Mouse (Mus musculus) thymus, postnatal 36 days (tissue): ENCODE measurements around the gene Tns2.
"Not testable (repeated sequence)": the region's sequence is repeated elsewhere in the genome, so short reads cannot be mapped to it uniquely, and the experiment has no call there.

Experiments
- DNase-seq, 2 experiments: peaks; one replicate each; pipeline ENCODE4 v3.0.0; 2022; ENCODE audit warnings: mixed read lengths in 2 of 2

Gene Tns2

DNA sequence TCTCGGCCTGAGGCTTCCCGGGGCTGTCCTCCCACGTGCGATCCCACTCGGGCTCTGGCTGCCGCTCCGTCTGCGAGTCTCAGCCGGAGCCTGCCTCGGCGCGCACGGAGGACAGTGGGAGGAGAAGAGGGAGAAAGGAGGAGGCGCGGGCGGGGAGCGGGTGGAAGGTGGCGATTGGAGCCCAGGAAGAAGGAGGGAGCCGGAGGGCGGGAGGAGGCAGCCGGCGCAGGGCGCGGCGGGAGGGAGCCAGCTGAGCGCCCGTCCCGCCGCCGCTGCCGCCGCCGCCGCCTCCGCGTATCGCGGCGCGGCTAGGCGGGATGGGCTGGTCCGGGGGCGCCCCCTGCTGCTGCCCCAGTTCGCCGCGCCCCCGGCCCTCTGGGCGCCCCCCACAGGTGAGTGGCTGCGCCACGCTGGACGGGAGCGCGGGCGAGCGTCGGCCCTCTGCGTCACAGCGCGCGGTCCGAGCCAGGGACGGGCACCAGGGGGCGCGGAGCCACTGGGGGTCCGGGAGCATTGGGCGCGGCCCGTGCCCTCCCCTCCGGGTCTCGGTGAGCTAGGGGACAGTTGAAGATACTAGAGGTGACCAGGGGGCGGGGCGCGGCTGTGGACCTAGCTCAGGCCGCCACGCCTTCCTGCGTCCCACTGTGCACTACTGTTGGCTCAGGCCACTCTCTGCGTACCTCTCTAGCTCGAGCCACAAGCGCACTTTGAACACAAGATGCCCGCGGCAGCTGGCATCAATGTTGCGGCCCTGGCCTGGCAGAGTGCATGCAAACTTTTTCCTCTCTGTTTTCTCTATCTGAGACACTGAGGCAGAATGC is at the start of gene Tns2:
Gene Tns2 (plus strand): TSS at position 253 of the 821 bp plus-strand sequence.
- DNase-seq: peak; percentile 72 to 74

DNA sequence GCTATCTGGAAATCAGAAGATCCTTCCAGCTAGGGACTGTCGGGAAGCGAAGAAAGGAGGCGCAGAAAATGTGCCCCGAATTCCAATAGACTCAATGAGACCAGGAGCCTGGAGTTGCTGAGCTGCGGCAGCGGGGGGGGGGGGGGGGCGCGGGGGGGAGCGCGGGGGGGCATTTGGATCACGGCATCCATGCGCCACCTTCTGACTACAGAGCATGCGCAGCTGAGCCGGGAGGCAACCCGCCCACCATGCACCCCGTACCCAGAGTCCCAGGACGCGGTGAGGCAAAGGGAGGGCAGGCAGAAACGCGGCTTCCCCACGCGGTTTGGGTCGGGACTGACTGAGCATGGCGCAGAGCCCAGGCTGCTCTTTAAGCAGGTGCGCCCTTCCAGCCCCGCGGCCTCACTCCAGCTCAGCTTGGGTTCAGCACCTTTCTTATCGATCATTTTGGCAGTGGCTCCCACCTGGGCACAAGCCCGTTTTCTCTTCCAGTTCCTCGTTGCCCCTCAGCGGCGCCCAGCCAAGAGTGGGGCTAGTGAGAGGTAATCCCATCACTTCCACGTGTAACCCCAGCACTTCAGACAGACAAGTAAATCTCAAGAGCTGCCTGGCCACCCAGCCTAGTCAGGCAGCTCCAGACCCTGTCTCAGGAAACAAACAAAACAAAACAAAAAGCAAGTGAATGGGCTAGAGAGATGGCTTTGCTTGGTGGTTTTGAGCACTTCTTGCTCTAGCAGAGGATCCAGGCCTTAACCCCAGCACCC is 48.1 kb upstream of the Tns2 start:
- DNase-seq: peak; percentile 40 to 58

DNA sequence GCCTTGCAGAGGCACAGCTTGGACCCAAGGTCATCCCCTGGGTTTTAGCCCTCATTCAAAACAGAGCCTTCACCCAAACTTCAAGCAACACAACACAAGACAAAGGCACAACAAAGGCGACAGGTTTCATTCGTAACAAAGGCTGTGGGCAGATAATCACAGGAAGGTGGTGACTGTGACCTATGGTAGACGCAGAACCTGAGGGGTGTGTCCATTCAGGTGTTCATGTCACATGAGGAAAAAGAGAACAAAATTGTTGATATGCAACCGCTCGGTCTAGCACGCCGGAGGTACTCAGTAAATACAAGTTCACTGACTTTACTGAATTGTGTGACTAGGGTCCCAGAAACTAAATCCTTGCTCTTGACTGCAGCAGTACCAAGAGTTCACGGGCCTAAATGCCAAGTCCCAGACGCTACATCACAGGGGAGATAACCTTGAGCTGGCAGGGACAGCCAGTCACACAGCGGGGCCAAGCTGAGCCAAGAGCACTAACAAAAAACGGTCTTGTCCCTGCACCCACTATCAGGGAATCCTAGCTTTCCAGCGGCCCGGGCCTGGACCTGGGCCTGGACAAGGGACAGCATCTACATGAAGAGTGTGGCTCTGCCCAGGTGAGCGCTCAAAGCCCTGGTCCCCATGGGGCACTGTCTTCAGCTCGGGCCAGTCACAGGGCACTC is 43.6 kb upstream of the Tns2 start:
- DNase-seq: no peak

DNA sequence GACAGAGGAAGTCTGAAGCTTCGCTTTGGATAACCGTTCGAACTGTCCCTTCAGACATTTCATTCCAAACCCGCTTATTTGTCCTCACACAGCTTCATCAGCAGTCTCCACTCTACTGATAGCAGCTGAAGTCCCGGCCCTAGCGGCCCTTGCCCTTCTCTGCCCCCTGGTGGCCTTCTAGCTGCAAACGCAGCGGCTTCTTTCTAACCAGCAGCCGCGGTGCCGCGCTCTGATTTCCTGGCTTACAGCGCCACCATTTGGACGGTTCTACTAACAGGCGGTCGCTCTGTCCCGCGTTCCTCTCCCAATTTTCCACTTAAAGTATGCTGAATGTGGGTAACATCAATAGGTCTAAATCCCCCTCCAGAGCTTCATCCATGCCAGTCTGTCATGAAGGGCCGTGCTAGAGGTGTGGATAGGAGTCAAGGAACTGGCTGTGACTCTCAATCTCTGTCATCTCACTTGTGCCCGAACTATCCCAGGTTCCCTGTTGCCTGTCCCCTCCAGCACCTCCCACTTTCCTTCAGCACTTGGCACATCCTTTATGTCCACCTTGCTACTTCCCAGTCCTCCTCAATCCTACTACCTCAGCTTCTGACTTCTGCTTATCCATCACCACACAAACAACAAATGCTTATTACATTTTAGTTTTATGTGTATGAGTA is 34.4 kb upstream of the Tns2 start:
- DNase-seq: peak; percentile 86 to 89

DNA sequence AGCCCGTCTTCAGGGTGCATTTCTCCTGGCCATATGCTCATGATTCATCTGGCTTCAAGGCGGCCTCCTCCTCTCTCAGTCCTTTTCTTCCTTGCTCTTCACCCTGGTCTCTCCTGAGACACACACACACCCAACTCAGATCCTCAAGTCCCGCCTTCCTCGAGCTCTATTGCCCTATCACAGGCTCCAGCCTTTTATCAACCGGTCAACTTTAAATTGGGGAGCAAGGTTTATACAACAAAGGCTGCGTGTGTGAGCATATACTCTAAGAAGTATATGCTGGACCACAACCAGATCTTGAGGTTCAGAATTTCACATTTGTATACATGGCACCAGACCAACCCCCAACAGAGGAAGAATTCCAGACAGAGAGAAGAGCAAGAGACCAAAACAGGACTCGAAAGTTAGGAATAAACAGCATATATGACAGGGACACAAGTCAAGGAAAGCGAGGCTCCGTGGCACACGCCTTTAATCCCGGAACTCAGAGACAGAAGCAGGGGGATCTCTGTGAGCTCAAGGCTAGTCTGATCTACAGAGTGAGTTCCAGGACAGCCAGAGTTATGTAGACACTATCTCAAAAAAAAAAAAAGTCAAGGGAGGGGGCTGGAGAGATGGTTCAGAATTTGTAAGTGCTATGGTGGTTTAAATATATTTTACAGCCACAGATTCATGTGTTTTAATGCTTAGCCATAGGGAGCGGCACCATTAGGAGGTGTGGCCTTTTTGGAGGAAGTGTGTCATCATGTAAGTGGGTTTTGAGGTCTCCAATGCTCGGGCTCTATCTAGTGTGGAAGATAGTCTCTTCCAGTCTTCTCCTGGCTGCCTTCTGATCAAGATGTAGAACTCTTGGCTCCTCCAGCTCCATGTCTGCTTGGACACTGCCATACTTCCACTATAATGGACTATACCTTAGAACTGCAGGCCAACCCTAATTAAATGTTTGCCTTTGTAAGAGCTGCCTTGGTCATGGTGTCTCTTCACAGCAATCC is 29.4 kb upstream of the Tns2 start:
- DNase-seq: no peak

DNA sequence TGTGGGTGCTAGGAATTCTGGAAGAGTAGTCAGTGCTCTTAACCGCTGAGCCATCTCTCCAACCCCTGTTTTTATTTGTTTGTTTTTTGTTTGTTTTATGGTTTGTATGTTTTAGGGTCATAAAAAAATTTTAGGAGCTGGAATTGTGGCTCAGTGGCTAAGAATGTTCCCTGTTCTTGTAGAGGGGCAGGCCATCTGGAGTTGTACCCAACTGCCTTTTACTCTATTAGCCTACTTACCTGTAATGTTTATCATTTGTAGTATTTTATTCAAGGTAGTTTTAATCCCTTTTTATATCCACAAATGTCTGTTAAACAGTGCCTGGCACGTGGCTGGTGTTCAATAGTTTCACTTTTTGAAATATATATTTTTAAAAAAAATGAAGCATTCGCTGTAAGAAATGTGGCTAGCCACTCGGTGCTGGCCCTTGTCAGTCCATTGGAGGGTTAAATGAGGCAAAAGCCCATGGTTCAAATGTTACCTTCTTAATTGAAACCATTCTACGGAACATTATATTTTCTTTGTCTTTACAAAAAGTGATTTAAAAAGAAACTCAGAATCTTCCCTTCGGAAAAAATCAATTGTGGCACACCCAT is 27.2 kb upstream of the Tns2 start:
- DNase-seq: no peak

DNA sequence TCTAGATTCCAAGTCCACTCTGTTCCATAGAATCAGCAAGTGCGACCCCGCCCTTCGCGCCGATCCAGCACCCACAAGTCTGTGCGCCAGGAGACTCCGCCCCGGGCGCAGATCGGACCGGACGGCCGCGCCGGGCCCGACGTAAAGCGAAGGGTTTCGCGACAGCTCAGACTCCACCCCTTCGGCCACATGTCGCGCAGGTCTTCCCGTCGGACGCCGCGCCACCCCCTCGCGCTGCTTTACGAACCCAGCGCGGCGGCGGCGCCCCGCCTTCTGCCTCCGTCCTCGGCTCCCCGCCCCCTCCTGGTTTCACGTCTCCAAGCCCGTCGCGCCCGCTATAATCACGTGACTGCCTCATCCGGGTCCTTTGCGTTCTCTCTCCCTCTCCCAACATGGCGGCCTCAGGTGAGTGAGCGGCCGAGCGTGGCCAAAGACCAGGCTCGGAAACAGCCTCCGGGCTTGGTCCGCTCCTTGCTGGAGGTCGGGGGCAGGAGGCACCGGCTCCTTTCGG is 26.6 kb upstream of the Tns2 start, which contains the start of gene Eif4b:
Gene Eif4b (plus strand): TSS at position 215 of the 511 bp plus-strand sequence.
- peak; percentile 98 to 99 for DNase-seq

DNA sequence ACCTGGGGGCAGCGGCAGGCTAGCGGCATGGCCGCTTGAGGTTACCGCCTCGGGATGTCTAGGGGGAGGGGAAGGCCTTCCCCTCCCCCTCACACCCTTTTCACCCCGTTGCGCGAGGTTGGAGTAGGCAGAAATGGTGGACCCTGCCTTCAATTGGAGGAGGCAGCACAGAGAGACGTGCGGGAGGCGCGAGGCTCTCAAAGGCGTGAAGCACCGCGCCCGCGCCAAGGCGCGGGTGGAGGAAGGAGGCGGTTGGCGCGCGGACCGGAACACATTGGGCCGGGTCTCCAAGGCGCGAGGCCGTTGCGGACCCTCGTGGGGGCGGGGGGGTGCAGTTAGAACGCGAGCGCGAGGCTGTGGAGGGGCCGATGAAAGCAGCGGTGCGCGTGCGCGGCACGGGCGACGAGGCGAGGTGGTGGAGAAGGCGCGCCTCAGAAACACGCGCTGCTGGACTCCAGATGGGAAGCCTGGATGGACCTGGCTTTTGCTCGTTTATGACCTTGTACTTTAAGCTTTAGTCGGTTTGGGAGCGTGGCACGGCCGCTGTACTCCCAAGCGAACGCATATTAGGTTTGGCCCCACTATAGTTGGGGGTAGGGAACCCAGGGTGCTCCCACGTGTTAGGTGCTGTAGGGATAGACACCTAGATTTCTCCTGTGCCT is 26.0 kb upstream of the Tns2 start:
- DNase-seq: peak; percentile 63 to 79

DNA sequence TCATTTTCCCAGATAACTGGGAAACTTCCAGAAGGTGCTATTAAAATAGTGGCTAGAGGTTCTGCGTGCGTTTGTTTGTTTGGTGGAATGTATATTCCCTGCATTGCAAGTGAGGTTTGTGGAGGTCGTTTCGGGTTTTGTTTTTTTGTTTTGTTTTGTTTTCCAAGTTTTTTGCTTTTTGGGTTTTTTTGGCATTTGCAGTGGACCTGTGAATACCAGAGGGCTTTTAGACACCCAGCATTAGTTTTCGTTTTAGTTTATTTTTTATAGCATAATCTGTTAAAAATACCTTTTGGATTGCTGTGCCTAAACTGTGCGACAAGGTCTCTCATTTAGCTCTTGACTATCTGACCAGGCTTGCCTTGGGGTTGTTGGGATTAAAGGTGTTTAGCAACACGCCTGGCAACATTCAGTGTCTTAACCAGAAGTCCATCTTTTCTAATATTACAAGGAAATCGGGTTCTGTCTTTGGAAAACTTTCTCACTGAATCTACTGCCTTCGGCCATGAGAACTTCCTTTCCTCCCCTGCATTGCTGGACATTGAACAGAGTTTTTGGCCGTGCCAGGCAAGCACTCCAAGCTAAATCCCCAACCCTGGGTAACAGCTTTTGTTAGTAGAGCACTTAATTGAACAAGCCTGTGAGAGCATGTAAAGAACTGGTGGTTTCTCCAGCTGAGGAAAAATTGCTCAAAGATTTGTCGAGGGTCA is 25.2 kb upstream of the Tns2 start:
- DNase-seq: no peak

DNA sequence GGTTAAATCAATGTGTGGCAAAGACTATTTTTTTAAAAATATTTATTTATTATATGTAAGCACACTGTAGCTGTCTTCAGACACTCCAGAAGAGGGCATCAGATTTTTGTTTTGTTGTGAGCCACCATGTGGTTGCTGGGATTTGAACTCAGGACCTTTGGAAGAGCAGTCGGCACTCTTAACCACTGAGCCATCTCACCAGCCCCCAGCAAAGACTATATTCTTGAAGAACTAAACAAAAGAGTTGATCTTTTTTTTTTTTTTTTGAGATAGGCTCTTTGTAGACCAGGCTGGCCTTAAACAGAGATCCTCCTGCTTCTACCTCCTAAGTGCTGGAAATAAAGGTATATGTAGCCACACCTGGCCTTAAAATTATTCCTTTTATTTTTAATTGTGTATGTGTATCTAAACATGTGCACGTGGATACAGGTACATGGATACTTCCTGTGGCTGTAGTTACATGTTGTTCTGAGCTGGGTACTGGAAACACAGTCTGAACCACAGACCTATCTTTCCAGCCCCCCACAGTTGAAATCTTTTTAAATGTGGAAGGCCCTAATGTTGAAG is 23.0 kb upstream of the Tns2 start:
- DNase-seq: no peak

DNA sequence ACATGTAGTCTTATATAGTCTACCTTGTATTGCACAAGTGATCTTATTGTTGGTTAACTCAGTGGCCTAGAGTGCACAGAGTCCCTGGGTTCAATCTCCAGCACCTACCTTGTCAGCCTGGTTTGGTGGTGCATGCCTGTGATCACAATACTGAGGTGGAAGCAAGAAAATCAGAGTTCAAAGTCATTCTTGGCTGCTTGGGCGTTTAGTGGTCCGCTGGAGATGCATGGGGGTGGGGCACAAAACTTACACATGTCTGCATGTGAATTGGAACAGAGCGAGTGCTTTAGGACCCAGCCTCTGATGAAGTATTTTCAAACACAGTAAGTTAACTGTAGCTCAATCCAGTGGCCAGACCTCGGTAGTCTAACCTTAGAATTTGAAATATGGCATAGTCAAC is 21.0 kb upstream of the Tns2 start:
- no peak for DNase-seq

DNA sequence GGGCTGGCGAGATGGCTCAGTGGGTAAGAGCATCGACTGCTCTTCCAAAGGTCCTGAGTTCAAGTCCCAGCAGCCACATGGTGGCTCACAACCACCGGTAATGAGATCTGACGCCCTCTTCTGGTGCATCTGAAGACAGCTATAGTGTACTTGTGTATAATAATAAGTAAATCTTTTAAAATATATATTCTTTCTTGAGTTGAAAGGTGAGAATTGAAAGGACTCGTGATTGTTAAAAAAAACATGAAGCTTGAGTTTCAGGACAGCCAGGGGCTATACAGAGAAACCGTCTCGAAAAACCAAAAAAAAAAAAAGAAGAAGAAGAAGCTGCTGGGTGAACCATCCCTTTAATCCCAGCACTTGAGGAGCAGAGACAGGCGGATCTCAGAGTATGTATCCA is 20.3 kb upstream of the Tns2 start:
- DNase-seq: not testable (repeated sequence)

DNA sequence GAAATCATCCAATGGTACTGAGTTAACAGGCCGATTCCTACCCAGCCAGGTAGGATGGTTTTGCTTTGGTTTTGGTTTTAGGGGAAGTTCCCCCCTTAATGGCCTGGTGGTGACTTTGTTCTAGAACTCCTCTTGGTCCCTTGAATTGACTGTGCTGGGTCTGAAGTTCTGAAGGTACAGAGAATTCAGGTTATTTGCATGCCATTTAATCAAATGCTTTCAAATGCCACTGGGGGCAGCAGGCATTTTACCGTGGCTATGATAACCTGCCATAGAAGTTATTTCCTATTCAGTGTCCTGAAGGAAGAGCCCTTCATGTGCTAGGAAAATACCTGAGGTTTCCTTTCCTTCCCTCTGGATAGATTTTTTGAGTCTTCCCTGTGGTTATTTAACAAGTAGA is 19.8 kb upstream of the Tns2 start:
- no peak for DNase-seq

DNA sequence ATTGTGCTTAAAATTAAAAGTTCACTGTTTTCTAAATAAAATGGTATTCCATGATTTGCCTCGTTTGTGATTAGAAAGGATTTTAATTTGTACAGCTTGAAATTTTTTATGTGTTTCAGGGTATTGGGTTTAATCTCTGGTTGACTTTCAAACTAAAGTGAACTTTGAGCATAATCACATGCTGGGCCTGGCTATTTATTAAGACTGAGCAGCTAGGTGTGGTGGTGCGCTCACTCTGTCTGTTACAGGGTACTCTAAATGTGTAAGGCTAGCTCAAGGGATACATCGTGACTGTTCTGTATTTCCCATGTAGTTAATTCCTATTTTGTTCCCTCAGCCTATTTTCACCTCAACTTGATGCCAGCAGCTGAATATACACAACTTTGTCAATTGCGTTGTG is 18.1 kb upstream of the Tns2 start:
- no peak for DNase-seq

DNA sequence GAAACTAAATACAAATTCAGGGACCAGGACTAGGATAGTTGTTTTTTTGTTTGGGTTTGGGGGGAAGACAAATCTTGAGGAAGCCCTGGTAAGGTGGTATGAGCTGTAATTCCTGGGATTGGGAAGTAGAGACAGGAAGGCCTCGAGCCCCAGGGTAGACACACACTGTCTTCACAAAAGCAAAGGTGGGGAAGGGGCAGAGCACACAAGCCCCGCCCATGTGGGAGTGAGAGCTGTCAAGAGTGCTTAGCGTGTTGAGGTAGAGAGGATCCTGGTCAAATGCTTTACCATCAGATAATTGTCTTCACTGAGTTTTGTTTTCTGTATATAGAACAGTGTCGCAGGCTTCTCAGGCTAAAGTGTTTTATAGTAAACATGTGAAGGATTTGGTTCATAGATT is 17.2 kb upstream of the Tns2 start:
- no peak for DNase-seq

DNA sequence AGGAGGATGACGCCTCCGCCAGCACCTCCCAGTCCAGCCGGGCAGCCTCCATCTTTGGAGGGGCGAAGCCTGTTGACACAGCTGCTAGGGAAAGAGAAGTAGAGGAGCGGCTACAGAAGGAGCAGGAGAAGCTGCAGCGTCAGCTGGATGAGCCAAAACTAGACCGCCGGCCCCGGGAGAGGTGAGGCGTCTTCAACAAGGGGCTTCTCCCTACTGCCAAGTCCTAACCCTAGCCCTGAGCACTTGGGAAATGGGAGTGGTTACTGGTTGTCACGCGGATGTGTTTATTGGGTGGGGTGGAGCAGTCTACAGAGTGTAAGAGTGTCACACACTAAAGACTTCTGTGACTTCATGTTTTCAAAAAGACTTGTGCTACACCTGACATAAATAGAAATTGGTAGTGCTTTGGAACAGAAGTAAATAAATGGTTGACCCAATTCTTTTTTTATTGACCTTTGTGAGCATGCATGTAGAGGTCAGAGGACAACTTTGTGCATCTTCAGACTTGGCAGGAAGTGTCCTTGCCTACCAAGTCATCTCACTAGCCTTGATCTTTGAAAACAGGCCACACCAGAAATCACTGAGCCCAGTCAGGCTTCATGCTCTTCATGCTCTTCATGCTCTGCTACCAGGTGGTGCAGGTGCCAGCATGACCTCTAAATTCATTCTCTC is 10.2 kb upstream of the Tns2 start:
- DNase-seq: no peak

DNA sequence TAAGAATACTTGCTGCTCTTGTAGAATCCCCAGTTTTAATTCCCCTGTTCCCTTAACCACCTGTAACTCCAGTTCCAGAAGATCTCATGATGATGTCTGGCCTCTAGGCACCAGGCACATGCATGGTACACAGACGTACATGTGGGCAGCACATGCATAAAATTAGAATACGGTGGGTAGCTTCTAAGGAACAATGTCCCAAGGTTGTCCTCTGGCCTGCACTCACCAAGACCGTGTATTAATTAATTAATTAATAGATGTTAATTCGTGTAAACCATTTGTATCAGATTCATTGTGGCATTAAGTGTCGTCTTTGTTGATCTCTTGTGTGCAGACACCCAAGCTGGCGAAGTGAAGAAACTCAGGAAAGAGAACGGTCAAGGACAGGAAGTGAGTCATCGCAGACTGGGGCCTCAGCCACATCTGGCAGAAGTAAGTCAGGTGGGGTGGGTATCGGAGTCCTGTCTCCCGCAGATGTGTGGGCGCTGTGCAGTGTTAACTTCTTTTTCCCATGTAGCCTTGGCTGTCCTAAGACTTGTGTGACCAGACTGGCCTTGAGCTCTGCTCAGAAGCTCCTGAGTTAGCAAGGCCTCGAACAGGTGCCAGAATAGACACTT is 9.0 kb upstream of the Tns2 start:
- DNase-seq: no peak

DNA sequence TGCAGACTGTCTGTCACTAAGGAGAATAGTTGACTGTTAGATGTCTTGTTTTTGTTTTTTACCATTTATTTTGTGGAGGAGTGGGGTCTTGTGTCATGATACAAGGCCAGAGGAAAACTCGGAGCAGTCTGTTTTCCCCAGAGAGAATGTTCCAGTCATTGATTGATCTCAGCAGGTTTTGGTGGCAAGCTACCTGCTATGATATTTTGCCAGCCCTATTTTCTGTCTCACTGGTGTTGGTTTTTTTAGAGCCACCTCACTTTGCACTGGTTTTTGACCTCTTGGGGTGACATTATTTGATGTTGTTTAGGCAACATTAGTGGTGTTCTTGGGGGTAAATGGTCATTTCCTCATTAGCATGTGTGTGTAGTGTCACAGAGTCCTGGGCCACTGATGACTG is 8.5 kb upstream of the Tns2 start:
- no peak for DNase-seq
